Mouse (Mus musculus) MEL (cell line): ENCODE measurements around the gene Actn3. TPM values are rescaled to one million over a fixed set of nuclear protein-coding genes. Genes with fewer than 3 reads are reported as not detected.
"Not testable (repeated sequence)": the region's sequence is repeated elsewhere in the genome, so short reads cannot be mapped to it uniquely, and the experiment has no call there.

Experiments
- DNase-seq: peaks from one replicate; pipeline ENCODE4 v3.0.0; 2011; ENCODE audit warnings: low read depth, low spot score
- H3K27ac ChIP-seq: 2 replicates; pipeline ENCODE4 v1.5.1; 2012; ENCODE audit warnings: low read depth, mild to moderate bottlenecking, control low read depth, low read length, moderate library complexity; ENCODE audit not compliant: control insufficient read depth
- H3K27me3 ChIP-seq, 2 experiments: fragments of 150-350 bp in 1 of 2; sonication (generic) in 1 of 2; 2 replicates each; pipeline ENCODE4 v1.6.1; 2012; ENCODE audit warnings: low read length in 2 of 2, mild to moderate bottlenecking in 2 of 2, improper control_type of control experiment in 1 of 2, moderate library complexity in 1 of 2; ENCODE audit not compliant: insufficient read depth in 2 of 2, control insufficient read depth in 1 of 2
- H3K36me3 ChIP-seq, 2 experiments: 2 replicates each; pipeline ENCODE4 v1.6.1; 2012 to 2014; ENCODE audit warnings: low read length in 2 of 2, improper control_type of control experiment in 1 of 2, inconsistent platforms in 1 of 2, mild to moderate bottlenecking in 1 of 2; ENCODE audit not compliant: insufficient read depth in 2 of 2, control insufficient read depth in 1 of 2
- H3K4me1 ChIP-seq, 2 experiments: fragments of 150-350 bp in 1 of 2; sonication (generic) in 1 of 2; 2 replicates each; pipeline ENCODE4 v1.6.1; 2012; ENCODE audit warnings: low read length in 2 of 2, improper control_type of control experiment in 1 of 2, mild to moderate bottlenecking in 1 of 2; ENCODE audit not compliant: insufficient read depth in 2 of 2, control insufficient read depth in 1 of 2
- H3K4me3 ChIP-seq, 2 experiments: fragments of 150-350 bp in 1 of 2; sonication (generic) in 1 of 2; 2 replicates each; pipeline ENCODE4 v1.5.1; 2012; ENCODE audit warnings: low read depth in 2 of 2, low read length in 2 of 2, mild to moderate bottlenecking in 2 of 2, moderate library complexity in 2 of 2, control low read depth in 1 of 2, improper control_type of control experiment in 1 of 2; ENCODE audit not compliant: control insufficient read depth in 1 of 2, insufficient read depth in 1 of 2
- H3K79me2 ChIP-seq: 2 replicates; pipeline ENCODE4 v1.6.1; 2012; ENCODE audit warnings: mild to moderate bottlenecking, low read length, moderate library complexity; ENCODE audit not compliant: control insufficient read depth, poor library complexity, insufficient read depth
- H3K9ac ChIP-seq: 2 replicates; pipeline ENCODE4 v1.6.1; 2012; ENCODE audit warnings: low read depth, mild to moderate bottlenecking, control low read depth, low read length, moderate library complexity; ENCODE audit not compliant: control insufficient read depth, poor library complexity, severe bottlenecking
- H3K9me3 ChIP-seq: fragments of 150-350 bp; sonication (generic); replicated peaks from 2 replicates; pipeline ENCODE4 v1.6.1; 2012; ENCODE audit warnings: mild to moderate bottlenecking, low read length, improper control_type of control experiment, moderate library complexity; ENCODE audit not compliant: insufficient read depth
- CTCF ChIP-seq, 3 experiments: IDR thresholded peaks in 2 of 3; conservative IDR thresholded peaks in 1 of 3; 2 replicates each; pipeline ENCODE4 v1.5.1; 2011 to 2012; ENCODE audit warnings: low read length in 3 of 3, low read depth in 2 of 3, mild to moderate bottlenecking in 2 of 3, improper control_type of control experiment in 1 of 3, inconsistent platforms in 1 of 3, mixed read lengths in 1 of 3, moderate library complexity in 1 of 3; ENCODE audit not compliant: control insufficient read depth in 1 of 3, insufficient read depth in 1 of 3, poor library complexity in 1 of 3, severe bottlenecking in 1 of 3
- E2F4 ChIP-seq: IDR thresholded peaks from 2 replicates; pipeline ENCODE4 v1.6.1; 2011; ENCODE audit warnings: low read depth, low read length, improper control_type of control experiment, borderline replicate concordance
- ELF1 ChIP-seq: IDR thresholded peaks from 2 replicates; pipeline ENCODE4 v1.6.1; 2014; ENCODE audit warnings: low read depth, mild to moderate bottlenecking, inconsistent platforms, low read length, improper control_type of control experiment, moderate library complexity
- MYC ChIP-seq: IDR thresholded peaks from 2 replicates; pipeline ENCODE4 v1.6.1; 2011; ENCODE audit warnings: low read depth, mild to moderate bottlenecking, low read length, improper control_type of control experiment, moderate library complexity
- POLR2A ChIP-seq, 2 experiments: IDR thresholded peaks; 2 replicates each; pipeline ENCODE4 v1.6.1; 2011 to 2012; ENCODE audit warnings: low read length in 2 of 2, mild to moderate bottlenecking in 2 of 2, control low read depth in 1 of 2, improper control_type of control experiment in 1 of 2, low read depth in 1 of 2, moderate library complexity in 1 of 2; ENCODE audit not compliant: control insufficient read depth in 1 of 2, insufficient read depth in 1 of 2, poor library complexity in 1 of 2
- RAD21 ChIP-seq: IDR thresholded peaks from 2 replicates; pipeline ENCODE4 v1.6.1; 2011; ENCODE audit warnings: mild to moderate bottlenecking, low read depth, low read length, improper control_type of control experiment
- RCOR1 ChIP-seq: IDR thresholded peaks from 2 replicates; pipeline ENCODE4 v1.6.1; 2012; ENCODE audit warnings: low read depth, mild to moderate bottlenecking, inconsistent platforms, low read length, improper control_type of control experiment
- SMC3 ChIP-seq: IDR thresholded peaks from 2 replicates; pipeline ENCODE4 v1.6.1; 2011; ENCODE audit warnings: low read depth, low read length, improper control_type of control experiment
- TBP ChIP-seq: IDR thresholded peaks from 2 replicates; pipeline ENCODE4 v1.8.0; 2011; ENCODE audit warnings: low read depth, low read length, improper control_type of control experiment
- USF2 ChIP-seq, 2 experiments: IDR thresholded peaks; 2 replicates each; pipeline ENCODE4 v1.6.1; 2011 to 2012; ENCODE audit warnings: improper control_type of control experiment in 2 of 2, low read length in 2 of 2, borderline replicate concordance in 1 of 2, inconsistent platforms in 1 of 2, low read depth in 1 of 2, mild to moderate bottlenecking in 1 of 2; ENCODE audit not compliant: insufficient read depth in 1 of 2
- ZC3H11A ChIP-seq: IDR thresholded peaks from 2 replicates; pipeline ENCODE4 v1.6.1; 2012; ENCODE audit warnings: low read depth, mild to moderate bottlenecking, inconsistent platforms, low read length, improper control_type of control experiment
- ZNF384 ChIP-seq: IDR thresholded peaks from 2 replicates; pipeline ENCODE4 v1.6.1; 2012; ENCODE audit warnings: low read depth, mild to moderate bottlenecking, inconsistent platforms, low read length, improper control_type of control experiment
- polyA plus RNA-seq, 2 experiments: library from polyadenylated mRNA; stranded (reverse) in 1 of 2; unstranded in 1 of 2; fragments of >175 nt in 1 of 2; fragments of >200 nt in 1 of 2; gene quantifications; 2 replicates each; pipeline versions ENCODE4 v1.2.1 to v1.2.4; 2012; ENCODE audit warnings: low replicate concordance in 2 of 2, low read depth in 1 of 2; ENCODE audit not compliant: insufficient read length in 2 of 2, insufficient read depth in 1 of 2, missing spikeins in 1 of 2
- total RNA-seq: library from RNA; depleted of rRNA; stranded (reverse); fragments of 300-350 nt; gene quantifications from 2 replicates; pipeline ENCODE4 v1.2.3, GENCODE M21; 2012

Gene Actn3
- total and polyA plus RNA-seq, 3 experiments, result 0.65 to 1.0 TPM; not detected in 1

DNA sequence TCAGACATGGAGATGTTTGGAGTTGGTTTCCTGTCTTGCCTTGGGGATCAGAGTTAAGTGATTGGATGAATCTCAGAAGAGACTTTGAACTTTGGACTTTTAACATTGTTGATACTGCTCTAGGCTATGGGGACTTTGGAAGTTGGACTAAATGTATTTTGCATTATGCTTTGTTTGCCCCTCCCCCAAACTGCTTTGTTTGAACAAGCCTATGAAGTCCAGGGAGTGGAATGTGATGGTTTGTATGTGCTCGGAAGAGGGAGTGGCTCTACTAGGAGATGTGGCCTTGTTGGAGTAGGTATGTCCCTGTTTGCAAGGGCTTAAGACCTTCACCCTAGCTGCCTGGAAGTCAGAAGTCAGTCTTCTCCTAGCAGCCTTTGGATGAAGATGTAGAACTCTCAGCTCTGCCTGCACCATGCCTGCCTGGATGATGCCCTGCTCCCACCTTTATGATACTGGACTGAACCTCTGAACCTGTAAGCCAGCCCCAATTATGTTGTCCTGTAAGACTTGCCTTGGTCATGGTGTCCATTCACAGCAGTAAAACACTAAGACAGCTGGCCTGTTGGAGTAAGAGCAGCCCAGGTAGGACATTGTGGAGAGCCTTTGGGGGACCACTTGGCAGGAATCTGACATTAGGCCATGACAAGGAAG, 60.4 kb downstream of the Actn3 start:
- Histone ChIP-seq H3K27ac (no peak overlapping the region), H3K9ac (no peak overlapping the region), H3K4me3 (no peak overlapping the region), H3K4me1 (no peaks in the 10 kb centered on the region; a peak in 2 of 4 replicates), H3K9me3 (no peaks in the 10 kb centered on the region), H3K79me2 (peaks cover 1% of the 10 kb centered on the region), H3K36me3 (peaks cover 0 to 1% of the 10 kb centered on the region in 2 experiments; a peak in 2 of 4 replicates), H3K27me3 (peaks cover 3 to 5% of the 10 kb centered on the region in 2 experiments)
- no peak for TF ChIP-seq E2F4
- no peak for DNase-seq

- Histone ChIP-seq H3K9me3 (no peaks in the 10 kb centered on the region), H3K27ac (no peak overlapping the region), H3K27me3 (peaks cover 0 to 3% of the 10 kb centered on the region in 2 experiments; a peak in 2 of 4 replicates), H3K4me1 (peaks cover 0 to 3% of the 10 kb centered on the region in 2 experiments; a peak in 2 of 4 replicates), H3K36me3 (peaks cover 2 to 12% of the 10 kb centered on the region in 2 experiments; a peak in 3 of 4 replicates), H3K9ac (no peak overlapping the region), H3K4me3 (no peak overlapping the region), H3K79me2 (peaks cover 37% of the 10 kb centered on the region)
- DNase-seq, result peak; percentile 67
- no peak for TF ChIP-seq ELF1
- peak; percentile 25; the same call in 1 of the 2 replicates for TF ChIP-seq ZC3H11A
- TF ChIP-seq RAD21, result peak; percentile 31
- no peak for TF ChIP-seq USF2 (IDR thresholded peaks at IDR 0.05; ENCODE audit: borderline replicate concordance in 1 of 2, insufficient read depth in 1 of 2, low read depth in 1 of 2, low read length in 2 of 2)
- TF ChIP-seq CTCF (IDR thresholded peaks at IDR 0.05 in 2 of 3, conservative IDR thresholded peaks at IDR 0.05 in 1 of 3; ENCODE audit: control insufficient read depth in 1 of 3, insufficient read depth in 1 of 3, low read depth in 2 of 3, low read length in 3 of 3, poor library complexity in 1 of 3, severe bottlenecking in 1 of 3), result peak; percentile 49 to 61 (median 51)
- no peak for TF ChIP-seq E2F4
- TF ChIP-seq RCOR1, result no peak
- peak; percentile 80 for TF ChIP-seq ZNF384
- TF ChIP-seq POLR2A (IDR thresholded peaks at IDR 0.05; ENCODE audit: control insufficient read depth in 1 of 2, insufficient read depth in 1 of 2, low read depth in 1 of 2, low read length in 2 of 2, poor library complexity in 1 of 2), result no peak
- peak; percentile 39 for TF ChIP-seq SMC3
- TF ChIP-seq, all 39 proteins: peak for 5
These were observed 64.7 kb downstream of the Actn3 start for GRCm38 (mm10) chr19:4813015-4813414.

- H3K79me2 ChIP-seq, result peaks cover 43% of the 10 kb centered on the region
- H3K27ac ChIP-seq, result peak overlapping the region; percentile 87
- peak overlapping the region; percentile 74 to 78 for H3K4me3 ChIP-seq
- not testable (repeated sequence) for H3K9me3 ChIP-seq, H3K27me3 ChIP-seq, H3K4me1 ChIP-seq
- TF ChIP-seq MYC, result peak; percentile 80
- peak in 1 of 3 experiments; percentile 17; a peak in 2 of 6 replicates for TF ChIP-seq CTCF (IDR thresholded peaks at IDR 0.05 in 2 of 3, conservative IDR thresholded peaks at IDR 0.05 in 1 of 3; ENCODE audit: control insufficient read depth in 1 of 3, insufficient read depth in 1 of 3, low read depth in 2 of 3, low read length in 3 of 3, poor library complexity in 1 of 3, severe bottlenecking in 1 of 3)
- TF ChIP-seq TBP, result peak; percentile 84
- H3K36me3 ChIP-seq, result peaks cover 5 to 17% of the 10 kb centered on the region in 2 experiments
- DNase-seq, result peak; percentile 69
- peak overlapping the region; percentile 86 for H3K9ac ChIP-seq
These were observed 65.3 kb downstream of the Actn3 start for GRCm38 (mm10) chr19:4812334-4812949.
